Mouse (Mus musculus) yolk sac, embryonic 10.5 days (tissue): ENCODE data around the gene Sarnp.

Experiments used
- DNase-seq: peaks from one replicate; pipeline ENCODE4 v3.0.0-alpha.2; 2017; ENCODE audit warnings: low spot score

The Sarnp gene

DNA sequence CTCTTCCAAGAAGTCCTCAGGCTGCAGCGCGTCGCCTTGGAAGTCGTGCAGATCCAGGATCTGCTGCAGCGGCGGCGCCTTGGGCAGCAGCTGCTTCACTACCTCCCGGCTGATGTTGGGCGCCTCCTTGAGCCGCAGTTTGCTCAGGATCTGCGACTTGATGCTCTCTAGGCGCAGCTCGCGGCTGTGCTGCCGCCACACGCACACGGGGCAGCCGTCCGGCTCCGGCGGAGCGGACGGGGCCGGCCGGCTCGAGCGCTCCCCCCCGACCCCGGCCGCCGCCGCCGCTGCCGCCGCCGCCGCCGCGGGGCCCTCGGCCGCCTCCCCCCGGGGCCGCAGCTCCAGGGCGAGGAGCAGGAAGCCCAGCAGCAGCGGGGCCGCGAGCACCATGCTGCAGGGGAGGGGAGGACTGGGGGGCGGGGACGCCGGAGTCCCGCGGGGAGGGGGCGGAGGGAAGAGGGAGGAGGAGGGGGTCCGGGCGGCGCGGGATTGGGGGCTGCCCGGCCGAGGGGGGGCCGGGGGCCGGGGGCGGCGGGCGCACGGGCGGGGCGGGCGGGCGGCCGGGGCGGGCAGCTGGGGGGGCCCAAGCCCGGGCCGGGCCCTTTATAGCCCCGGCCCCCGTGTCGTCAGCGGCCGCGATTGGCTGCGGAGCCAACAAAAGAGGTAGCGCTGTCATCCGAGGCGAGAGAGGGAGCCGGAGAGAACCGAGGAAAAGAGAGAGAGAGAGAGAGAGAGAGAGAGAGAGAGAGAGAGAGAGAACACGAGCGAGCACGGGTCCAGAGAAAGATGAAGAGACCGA lies 74.4 kb downstream of the Sarnp start, which contains the start of gene Gdf11:
Gene Gdf11, minus strand, starts transcription at position 423 of the 799 bp plus-strand sequence.
- peak; percentile 79 for DNase-seq

DNA sequence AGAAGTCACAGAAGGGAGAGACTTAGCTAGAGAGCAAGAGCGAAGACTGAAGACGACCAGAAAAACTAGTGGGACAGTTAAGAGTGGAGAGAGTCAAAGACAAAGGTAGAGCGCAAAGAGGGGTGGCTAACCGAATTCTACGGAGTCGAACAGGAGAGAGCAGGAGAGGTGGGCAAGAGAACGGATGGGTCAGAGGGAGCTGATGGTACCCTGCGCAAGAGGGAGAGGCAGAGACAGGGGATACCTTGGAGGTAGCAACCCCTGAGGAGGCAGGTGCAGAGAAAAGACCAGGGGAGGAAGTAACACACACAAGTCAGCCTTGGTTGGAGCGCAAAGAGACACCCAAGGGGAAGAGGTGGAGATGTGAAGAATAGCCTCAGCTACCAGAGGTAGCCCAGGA lies 75.1 kb downstream of the Sarnp start:
- no peak for DNase-seq

DNA sequence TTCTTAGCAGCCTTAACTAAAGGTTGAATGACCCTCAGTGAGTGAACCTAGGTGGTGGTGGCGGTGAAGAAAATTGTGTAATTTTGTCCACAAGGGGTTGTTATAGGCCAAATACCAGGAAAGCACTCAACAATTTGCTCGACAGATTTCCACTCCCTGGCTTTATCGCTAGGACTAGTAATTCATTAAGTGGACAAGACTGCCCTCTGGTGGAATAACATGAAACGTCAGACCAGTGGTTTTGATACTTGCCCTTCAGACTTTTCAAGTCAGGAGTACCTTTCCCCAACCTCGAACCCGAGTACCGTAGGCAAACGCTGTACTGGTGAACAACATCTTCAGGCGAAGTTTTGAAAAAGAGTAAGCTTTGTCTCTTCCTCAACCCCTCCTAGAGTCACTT lies 78.3 kb downstream of the Sarnp start:
- DNase-seq, result peak; percentile 75

DNA sequence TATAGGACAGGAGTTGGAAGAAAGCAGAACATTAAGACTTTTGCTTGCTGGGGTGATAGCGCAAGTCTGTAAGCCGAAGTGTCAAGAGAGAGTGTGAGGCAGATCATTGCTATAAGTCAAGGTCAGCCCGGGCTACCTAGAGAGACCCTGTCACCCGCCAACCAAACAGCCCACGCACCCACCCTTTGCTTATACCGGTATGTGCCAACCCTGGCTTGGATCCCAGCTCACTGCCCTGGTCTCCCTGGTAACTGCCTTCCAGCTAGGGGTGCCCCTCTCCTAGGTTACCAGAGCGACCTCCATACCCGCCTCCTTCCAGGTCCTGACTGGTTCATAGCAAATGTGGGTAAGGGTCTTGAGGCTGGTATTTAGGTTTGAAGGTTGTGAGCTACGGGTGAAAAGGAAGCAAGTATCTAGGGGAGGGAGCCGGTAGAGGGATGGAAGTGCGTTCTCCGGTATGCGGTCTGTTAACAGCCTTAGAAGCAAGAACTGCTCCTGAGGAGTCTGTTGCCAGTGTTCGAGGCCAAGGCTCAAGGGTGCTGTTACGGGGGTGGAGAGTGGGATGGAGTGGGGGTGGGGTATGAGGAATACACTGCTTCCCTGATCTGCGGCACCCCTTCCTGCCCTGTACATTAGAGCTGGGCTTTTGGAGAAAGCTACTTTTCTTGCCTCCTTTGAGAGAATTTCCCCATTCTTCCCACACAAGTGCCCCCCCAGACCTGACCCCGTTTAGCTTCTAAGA lies 79.0 kb downstream of the Sarnp start:
- DNase-seq, result no peak

DNA sequence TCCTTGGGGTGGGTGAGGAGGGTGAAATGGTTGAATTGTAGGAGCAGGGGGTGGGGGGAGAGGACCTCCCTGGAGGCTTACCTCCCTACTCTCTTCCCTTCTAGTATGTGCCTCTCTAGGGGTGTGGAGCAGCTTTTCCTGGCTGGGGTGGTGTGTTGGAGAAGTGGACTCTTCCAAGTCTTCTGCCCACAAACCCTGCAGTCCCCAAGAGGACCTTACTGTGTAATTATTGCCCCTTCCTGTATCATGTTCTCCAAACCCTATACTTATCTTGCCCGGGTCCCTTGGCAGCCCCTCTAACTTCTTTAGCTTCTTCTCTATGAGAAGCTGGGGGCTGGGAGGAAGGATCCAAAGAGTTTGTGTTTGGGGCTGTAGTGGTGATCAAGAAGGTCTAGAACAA lies 79.7 kb downstream of the Sarnp start:
- DNase-seq, result no peak

DNA sequence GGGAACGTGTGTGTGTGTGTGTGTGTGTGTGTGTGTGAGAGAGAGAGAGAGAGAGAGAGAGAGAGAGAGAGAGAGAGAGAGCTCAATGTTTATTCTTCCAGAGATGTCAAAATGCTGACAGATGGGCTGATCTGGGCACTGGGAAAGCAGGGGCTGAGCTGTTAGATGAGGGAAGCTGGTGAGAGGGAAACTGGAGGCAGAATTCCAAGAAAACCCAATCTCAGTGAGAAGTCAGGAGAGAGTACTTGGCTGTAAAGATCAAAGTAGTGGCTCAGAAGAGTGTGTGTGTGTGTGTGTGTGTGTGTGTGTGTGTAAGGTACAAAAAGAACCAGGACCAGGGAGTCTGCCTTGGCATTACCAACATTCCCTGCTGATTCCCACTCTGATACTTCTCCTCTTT lies 80.4 kb downstream of the Sarnp start:
- no peak for DNase-seq

DNA sequence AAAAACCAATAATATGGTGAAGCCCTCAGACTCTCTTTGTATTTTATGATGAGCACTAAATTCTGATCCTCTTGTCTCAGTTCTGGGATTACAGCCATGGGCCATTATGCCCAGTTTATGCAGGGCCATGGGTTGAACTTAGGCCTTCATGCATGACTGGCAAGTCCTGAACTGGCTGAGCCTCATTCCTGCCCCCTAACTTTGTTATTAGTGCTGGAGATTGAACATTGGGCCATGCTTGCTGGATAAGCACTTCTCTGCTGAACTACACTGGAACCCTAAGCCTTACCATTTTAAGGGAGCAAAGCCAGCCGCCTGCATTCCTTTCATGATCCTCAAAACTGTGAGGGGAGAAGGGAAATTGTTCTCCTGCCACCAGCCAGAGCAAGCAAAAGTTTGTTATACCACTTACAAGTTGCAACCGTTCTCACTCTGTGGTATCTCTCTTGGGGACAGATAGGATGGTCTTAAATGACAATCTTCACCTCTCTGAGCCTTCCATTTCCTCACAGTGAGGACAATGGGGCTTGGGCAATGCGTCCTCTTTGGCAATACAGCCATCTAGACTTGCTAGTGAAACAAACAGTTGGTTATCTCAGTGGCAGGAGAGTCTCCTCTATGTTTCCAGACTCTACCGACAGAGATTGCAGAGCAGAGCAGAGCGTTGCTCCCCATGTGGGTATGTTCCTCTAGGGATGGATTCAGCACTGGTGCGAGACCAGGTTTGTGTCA lies 82.8 kb downstream of the Sarnp start:
- no peak for DNase-seq

DNA sequence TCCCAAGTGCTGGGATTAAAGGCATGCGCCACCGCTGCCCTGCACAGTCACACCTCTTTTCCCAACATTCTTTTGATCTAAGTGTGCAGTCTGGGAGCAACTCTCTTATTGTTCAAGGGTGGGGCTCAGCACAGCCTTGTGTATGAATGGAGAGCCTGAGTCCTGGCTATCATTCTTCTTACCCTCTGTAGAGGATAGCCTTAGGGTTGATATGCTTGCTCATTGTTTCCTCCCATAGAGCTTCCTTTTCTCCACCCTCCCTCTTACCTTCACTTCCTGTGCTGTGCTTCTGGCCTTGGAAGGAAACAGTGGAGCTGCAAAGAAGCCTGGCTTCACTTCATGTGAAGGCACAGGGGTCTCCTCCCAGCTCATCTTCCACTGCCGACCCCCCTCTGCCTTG lies 83.6 kb downstream of the Sarnp start, which contains the start of gene Cd63:
Gene Cd63, plus strand, starts transcription at position 292 of the 400 bp plus-strand sequence.
- DNase-seq, result no peak

DNA sequence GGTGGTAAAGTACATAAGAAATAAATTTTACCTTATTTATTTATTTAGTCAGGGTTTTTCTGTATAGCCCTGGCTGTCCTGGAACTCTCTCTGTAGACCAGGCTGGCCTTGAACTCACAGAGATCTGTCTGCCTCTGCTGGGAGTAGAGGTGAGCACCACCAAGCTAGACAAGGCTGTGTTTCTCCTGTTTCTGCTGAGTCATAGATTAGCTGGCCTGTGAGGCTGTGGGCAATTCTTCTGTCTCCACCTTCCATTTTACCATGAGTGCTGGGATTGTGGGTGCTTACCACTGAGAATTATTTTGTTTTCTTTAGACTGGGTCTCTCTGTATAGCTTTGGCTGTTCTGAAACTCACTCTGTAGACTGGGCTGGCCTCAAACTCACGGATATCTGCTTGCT lies 84.3 kb downstream of the Sarnp start:
- no peak for DNase-seq

DNA sequence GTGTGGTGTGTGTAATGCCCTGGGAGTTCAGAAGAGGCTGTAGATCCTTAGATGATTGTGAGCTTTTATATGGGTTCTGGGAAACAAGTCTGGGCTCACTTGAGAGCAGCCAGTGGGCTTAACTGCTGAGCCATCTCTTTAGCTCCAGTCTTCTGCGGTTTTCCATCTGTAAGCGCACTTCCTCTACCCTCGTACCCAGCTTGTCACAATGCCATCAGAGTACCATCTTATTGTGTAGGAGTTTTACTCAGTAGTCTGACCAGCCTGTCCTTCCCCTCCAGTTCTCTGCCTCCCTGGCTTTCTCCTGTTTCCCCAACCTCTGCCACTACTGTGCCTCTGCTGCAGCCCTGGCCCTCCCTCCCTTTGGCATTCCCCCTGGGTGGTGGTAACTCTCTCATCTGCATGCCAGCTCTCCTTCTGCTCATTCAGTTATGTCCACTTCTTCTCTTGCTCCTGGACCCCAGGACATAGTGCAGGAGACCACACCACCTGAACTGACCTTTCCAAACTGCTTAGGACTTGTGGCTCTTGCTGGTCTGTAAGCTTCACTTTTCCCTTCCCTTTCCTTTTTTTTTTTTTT lies 85.4 kb downstream of the Sarnp start:
- no peak for DNase-seq

DNA sequence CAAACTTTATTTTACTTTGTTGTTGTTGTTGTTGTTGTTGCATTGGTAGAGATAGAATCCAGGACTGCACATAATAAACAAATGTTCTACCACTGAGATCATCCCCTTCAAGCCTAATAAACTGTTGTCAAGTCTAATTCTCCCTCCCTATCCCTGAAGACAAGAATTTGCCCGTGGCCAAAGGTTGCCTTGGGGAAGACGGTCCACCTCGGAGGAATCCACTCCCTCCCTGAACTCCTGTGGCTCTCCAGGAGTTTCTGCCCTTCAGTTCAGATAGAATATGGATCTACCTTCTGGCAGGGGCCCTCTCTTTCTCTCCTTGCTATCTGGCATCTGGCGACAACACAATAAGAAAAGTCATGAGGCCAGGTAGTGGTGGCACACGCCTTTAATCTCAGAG lies 87.7 kb downstream of the Sarnp start:
- no peak for DNase-seq

DNA sequence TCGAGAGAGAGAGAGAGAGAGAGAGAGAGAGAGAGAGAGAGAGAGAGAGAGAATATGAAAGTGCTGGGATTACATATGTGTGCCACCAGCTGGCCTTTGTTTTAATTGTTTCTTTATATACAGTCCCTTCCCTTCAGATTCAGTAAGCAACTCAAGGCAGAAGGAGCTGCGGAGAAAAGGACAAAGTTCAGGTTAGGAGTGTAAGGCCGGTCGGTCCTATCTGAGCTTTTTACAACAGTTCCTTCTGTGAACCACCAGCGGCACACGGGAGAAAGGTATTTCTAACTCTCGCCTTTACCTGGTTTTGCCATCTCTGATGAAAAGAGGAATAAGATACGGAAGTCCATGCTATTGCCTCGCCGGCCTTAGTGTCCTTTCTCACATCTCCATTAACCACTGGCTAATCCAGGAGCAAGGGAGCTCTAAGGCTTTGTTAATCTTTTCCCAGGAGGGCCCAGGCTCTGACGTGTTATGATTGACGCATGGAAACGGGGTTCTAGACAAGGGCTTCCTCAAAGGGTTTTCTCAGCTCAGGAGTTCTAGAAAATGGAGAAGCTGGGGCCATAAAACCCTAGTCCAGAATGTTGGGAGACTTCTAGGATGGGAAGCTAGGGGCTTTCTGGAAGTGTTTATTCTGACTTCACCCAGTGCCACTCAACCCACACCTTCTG lies 91.8 kb downstream of the Sarnp start:
- DNase-seq, result peak; percentile 77

DNA sequence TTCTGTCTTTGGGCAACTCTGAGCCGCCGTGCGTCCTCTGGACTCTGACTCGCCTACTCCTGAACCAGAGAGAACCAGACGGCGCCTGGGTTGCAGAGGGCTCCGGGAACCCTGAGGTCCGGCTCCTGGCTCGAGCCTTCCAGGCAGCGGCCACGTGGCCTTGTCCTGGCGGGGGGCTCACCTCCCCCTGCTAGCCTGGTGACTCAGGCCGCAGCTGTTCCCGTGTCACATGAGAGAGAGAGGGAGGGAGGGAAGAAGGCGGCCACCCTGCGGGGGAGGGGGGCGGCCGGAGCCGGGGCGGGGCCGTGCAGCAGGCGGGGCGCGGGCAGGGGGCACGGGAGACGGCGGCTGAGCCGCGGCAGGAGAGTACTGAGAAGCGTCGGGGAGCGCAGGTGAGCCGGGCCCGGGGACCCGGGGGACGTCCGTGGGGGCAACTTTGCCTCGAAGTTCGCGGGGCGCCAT lies 92.5 kb downstream of the Sarnp start:
- DNase-seq, result peak; percentile 95

DNA sequence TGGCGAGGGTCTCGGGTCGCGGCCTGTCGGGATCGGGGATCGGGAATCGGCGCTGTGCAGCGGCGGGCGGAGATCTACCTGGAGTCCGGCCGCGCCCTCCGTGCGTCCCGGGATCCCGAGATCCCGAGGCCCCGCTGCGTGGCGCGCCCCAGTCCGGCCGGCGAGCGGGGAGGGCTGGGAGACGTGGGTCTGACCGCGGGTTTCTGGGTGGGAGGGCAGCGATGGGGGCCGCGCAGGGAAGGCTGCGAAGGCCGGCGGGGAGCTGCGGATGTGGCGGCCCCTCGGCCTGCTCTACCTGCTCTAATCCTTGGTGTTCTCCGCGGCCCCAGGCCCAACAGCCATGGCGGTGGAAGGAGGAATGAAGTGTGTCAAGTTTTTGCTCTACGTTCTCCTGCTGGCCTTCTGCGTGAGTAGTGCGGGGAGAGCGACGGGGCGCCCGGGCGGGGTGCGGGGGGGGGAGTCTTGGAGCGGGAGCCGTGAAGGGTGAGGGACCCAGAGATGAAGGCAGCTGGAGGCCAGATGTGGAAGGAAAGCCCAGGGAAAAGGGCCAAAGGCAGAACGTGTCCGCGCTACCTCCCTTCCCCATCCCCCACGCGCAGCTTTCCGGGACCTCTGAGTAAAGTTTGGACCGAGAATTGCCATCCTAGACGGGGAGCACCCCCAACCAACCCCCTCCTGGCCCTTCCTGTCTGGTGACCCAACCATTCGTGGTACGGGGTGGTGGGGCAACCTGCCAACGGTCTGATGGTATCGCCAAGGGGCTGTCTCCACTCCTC lies 93.1 kb downstream of the Sarnp start:
- DNase-seq, result peak; percentile 55

DNA sequence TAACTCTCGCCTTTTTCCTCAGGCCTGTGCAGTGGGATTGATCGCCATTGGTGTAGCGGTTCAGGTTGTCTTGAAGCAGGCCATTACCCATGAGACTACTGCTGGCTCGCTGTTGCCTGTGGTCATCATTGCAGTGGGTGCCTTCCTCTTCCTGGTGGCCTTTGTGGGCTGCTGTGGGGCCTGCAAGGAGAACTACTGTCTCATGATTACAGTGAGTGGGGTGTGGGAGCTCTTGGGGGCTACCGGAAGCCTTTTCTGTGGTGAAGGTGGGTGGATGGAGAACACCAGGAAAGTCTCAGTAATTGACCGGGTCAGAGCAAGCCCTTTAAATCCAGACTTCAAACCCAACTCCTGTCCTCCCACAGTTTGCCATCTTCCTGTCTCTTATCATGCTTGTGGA lies 94.3 kb downstream of the Sarnp start:
- no peak for DNase-seq

DNA sequence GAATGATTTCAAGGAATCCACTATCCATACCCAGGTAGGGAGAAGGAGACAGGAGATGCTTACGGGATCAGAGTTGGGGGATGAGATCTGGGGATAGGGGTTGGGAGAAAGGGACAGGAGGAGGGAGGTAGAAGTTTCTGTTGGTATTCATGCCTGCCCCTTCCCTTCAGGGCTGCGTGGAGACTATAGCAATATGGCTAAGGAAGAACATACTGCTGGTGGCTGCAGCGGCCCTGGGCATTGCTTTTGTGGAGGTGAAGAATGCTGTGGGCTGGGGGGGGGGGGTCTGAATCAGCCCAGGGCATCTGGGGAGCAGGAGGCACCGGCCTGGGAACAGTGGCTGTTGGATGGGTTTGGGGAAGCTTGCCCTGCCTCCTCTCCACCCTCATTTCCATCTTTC lies 95.1 kb downstream of the Sarnp start:
- DNase-seq, result no peak

DNA sequence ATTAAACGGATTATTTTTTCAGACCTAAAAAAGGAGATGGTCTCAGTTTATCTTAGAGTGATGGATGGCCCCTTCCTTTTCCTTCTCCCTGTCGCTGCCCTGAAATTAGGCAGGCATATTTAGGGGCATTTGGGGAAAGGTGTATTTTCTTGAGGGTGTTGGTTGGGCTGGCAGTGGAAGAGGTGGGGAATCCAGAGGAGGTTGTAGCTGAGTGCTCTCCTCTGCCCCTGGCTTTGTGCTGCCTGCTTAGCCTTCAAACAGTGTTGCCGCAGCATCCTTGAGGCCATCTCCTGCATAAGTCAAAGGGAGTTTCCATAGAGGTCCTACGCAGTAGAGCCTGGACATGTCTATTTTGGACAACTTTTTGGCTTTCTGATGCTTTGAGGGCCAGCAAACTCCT lies 95.7 kb downstream of the Sarnp start:
- no peak for DNase-seq

DNA sequence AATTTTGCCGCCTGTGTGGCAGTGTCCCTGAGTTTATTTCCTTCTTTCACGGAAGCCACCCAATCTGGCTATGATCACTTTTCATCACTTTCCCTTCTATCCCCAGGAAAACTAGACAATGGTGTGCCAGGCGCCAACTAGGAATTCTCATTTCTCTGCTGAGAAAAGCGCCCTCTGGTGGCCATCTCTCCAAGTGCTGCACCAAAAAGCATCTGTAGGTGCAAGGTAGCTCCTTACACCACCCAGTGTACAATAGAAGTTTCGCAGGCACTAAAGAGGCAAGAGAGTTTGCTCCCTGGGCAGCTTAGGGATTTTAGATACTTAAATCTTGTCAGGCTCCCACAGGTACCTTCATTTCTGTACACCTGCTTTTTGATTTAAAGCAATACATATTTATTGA lies 96.1 kb downstream of the Sarnp start:
- peak; percentile 77 for DNase-seq

DNA sequence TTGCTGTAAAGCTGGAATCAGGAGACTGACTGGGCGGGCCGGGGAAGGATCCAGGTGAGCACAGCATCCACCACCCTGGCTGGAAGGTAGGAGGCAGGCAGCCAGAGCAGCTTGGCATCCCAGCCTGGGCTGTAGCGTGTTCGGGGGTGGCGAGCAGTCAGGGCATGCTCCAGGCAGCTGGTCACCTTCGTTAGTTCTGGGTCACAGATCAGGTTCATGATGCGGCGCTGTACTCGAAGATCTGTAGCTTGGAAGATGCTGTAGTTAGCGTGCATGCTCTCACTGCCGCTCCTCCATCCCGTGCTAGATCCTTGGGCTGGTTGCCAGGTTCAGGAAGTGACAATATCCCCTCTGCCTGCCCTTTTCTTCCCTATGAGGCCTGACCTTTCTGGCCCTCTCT lies 96.6 kb downstream of the Sarnp start:
- no peak for DNase-seq

DNA sequence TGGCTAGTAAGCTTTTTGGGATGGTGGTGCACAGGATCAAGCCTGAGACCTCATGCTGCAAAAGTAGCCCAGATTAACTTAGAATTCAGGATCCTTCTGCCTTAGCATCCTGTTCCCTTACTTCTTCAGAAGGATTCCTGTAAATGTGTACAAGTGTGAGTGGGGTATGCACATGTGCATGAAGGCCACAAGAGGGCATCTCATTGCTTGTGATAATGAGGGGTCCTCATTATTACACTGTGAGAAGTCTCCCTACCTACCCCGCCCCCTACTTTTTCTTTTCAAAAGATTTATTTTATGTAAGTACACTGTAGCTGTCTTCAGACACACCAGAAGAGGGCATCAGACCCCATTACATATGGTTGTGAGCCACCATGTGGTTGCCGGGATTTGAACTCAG lies 98.4 kb downstream of the Sarnp start:
- DNase-seq, result no peak

DNA sequence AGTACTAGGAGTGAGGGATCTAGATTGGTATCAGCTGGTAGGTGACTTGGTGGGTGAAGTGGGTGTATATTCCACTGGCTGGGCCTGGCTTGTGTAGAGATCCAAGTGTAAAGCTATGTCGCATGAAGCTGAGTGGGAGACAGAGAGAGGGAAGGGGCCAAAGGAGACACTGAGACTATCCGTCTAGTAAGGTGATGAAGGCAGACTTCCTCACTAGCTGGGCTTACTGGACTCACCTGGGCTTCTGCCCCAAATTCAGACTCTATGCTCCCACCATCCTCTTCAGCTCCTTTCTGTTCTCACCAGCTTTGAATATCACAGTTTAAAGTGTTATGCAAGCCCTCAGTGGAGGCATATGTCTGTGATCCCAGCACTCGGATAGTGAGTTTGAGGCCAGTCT lies 99.5 kb downstream of the Sarnp start:
- no peak for DNase-seq
